Mouse (Mus musculus): ENCODE measurements around the gene Psma1. TPM values are rescaled to one million over a fixed set of nuclear protein-coding genes. Genes with fewer than 3 reads are reported as not detected.

Psma1 gene
- 385 and 391 TPM in 2 replicates for polyA plus RNA-seq (2015; fragmentation: Nextera tagmentation; extraction: Ambion mirVana)

DNA sequence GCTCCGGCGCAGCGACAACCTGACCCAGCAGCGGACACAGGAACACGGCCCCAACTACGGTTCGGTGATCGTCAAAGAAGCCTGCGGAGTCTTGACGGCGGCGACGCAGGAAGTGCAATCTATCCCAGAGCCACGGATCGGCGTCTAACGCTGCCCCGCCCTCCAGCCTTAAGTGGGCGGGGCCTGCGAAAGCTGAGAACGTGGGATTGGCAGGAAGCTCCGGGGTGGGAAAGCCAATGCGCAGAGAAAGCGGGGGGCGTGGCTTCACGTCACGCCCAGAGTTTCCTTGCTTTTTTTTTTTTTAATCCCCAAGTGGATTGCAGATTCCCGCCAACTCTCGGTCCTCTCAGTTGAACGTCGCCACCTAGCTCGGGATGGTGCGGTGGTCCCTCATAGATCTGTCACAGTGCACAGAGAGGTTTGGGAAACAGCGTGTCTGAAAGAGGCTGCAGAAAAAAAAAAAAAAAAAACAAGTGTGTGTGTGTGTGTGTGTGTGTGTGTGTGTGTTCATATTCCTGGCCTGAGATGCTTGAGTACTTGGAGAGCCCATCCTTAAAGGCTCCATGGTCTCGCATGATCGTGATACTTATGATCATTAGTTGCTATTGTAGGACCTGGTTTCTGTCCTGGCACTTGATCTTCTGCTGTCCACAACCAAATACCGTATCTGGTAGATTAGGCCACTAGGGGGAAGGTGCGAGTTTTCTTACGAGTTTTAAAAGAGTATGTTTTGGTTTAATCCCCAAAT, at the start of gene Psma1:
Psma1 (minus strand) TSS at position 114 of the 748 bp plus-strand sequence.
- Histone ChIP-seq H3K36me3 (peaks cover 25% of the 10 kb centered on the region), H3K4me1 (replicated peaks) (peaks cover 11% of the 10 kb centered on the region), H3K27me3 (no peaks in the 10 kb centered on the region), H3K9ac (peak within 1 kb of the TSS; percentile 93), H3K4me2 (peak within 1 kb of the TSS; percentile 93), H3K4me3 (peak within 1 kb of the TSS; percentile 85), H3K9me3 (no peaks in the 10 kb centered on the region), H3K27ac (replicated peaks) (peak within 1 kb of the TSS; percentile 70)
- peak; percentile 95 for ATAC-seq (ENCODE audit: low read depth)
- under 1% methylated on average over 39 of the region's 39 CpGs for WGBS

DNA sequence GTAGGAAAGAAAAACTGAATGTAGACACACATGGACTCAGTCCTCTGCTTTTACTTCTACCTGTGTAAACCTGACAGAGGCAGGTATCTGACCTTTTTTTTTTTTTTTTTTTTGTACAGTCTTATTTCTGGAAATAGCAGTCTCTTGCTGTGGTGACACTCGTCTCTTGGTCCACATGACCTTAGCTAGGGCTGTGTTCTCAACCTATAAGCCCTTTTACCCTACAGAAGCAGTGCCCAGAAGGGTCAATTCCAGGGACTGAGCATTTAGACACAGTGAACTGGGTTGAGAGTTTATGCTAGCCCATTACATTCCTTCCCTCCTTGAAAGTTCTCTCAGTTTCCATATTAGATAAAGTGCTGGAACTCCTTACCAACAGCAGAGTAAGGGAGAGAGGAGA, 47.6 kb upstream of the Psma1 start:
- H3K4me1 ChIP-seq (replicated peaks): peaks cover 5% of the 10 kb centered on the region; the same call in 1 of the 2 replicates
- H3K9me3 ChIP-seq: no peaks in the 10 kb centered on the region
- no peak overlapping the region for H3K4me3 ChIP-seq
- H3K9ac ChIP-seq: no peak overlapping the region
- no peaks in the 10 kb centered on the region for H3K27me3 ChIP-seq
- H3K36me3 ChIP-seq: no peaks in the 10 kb centered on the region
- no peak overlapping the region for H3K4me2 ChIP-seq
- WGBS: 90% methylated on average over 1 of the region's 1 CpGs
- no peak overlapping the region for H3K27ac ChIP-seq (replicated peaks)
- no peak for ATAC-seq (ENCODE audit: low read depth)

DNA sequence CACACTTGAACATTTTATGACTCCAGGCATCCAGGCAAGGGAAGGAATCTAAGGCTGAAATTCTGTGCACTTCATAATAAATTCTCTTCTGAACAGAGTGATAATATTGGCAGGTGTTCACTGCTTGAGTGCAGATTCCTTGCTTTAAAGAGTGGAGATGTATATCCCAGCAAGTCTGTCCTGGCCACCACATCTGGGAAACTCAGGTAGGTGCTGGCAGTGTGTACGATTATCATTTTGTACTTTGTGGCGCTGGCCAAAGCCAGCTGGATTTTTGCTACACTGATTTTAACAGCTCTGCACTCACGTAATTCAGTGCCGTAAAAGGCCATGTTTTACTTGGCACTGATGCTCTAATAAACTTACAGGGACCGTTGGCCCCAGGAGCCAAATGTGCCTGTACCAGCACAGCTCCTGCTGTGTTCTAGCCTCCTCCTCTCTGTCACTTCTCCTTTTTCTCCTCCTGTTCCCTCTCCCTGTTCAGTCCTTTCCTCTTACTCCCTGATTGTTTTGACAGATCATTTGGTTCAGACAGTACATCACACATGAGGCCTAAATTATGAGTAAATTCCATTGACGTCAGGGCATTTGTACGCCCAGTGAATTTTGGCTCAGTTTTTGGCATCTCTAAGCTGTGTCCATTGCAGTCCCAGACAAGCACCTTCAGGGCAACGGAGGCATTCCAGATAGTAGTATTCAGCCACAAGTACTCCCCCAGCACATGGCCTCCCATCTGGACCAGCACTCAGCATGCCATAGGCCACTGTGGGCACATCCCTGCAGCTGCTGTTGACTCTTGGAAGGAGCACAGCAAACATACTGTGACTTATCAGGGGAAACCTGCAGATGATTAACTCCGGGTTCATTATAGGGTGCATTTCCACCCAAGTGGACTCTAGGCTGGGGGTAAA, 46.9 kb upstream of the Psma1 start:
- Histone ChIP-seq H3K4me3 (no peak overlapping the region), H3K9me3 (no peaks in the 10 kb centered on the region), H3K4me1 (replicated peaks) (peaks cover 5% of the 10 kb centered on the region; the same call in 1 of the 2 replicates), H3K36me3 (no peaks in the 10 kb centered on the region), H3K4me2 (no peak overlapping the region), H3K9ac (no peak overlapping the region), H3K27me3 (no peaks in the 10 kb centered on the region), H3K27ac (replicated peaks) (no peak overlapping the region)
- no peak for ATAC-seq (ENCODE audit: low read depth)
- WGBS: 65% methylated on average over 9 of the region's 9 CpGs

DNA sequence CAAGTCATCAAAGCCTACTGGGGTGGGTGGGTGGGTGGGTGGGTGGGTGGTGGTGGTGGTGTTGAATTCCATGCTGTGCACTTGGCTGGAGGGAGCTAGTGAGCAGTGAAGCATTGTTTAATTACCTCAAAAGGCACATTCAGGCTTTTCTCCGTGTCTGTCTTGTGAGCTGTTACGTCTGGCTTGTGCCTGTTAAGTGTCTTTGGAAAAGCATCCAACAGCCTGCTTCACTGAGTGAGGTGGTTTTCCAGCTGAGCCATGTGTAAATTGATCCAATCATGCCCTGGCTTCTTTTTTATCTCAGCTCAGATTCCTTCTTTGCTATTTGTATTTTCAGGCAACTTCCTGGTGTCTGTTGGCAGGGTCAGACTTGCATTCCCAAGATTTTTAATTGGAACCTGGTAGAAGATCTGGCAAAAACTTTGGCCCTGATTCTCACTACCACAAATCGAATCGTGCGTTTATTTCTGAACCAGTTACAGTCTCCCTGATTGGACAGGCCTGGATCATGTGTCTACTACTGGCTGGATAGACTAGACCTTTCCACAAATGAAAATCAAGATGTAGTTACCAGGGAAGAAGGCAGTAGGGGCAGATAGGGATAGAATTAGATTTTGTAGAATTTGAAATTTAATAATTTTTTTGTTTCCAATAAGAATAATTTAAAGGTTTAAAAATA, 45.9 kb upstream of the Psma1 start:
- Histone ChIP-seq H3K4me3 (no peak overlapping the region), H3K9ac (no peak overlapping the region), H3K27ac (replicated peaks) (no peak overlapping the region), H3K4me1 (replicated peaks) (peaks cover 5% of the 10 kb centered on the region; the same call in 1 of the 2 replicates), H3K36me3 (no peaks in the 10 kb centered on the region), H3K4me2 (no peak overlapping the region), H3K9me3 (no peaks in the 10 kb centered on the region), H3K27me3 (no peaks in the 10 kb centered on the region)
- no peak for ATAC-seq (ENCODE audit: low read depth)
- 48% methylated on average over 5 of the region's 5 CpGs for WGBS

DNA sequence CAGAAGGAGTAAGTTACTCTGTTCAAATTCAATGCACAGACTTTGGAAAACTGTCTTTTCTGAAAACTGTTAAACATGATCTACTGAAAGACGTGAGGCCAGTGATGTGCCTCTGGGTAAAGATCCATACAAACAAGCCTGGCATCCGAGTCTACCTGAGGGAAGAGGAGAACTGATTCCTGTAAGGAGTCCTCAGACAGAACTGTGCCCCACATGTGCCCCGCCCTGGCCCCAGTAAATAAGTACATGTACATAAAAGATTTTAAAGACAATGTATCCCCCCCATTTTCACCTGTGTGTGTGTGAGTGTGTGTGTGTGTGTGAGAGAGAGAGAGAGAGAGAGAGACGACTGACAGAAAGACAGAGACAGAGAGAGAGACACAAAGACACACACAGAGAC, 42.0 kb upstream of the Psma1 start:
- WGBS: 85% methylated on average over 4 of the region's 4 CpGs
- Histone ChIP-seq H3K9ac (no peak overlapping the region), H3K4me1 (replicated peaks) (peaks cover 5% of the 10 kb centered on the region; the same call in 1 of the 2 replicates), H3K27me3 (no peaks in the 10 kb centered on the region), H3K9me3 (no peaks in the 10 kb centered on the region), H3K27ac (replicated peaks) (no peak overlapping the region), H3K4me3 (no peak overlapping the region), H3K4me2 (no peak overlapping the region), H3K36me3 (no peaks in the 10 kb centered on the region)
- ATAC-seq (ENCODE audit: low read depth): no peak

DNA sequence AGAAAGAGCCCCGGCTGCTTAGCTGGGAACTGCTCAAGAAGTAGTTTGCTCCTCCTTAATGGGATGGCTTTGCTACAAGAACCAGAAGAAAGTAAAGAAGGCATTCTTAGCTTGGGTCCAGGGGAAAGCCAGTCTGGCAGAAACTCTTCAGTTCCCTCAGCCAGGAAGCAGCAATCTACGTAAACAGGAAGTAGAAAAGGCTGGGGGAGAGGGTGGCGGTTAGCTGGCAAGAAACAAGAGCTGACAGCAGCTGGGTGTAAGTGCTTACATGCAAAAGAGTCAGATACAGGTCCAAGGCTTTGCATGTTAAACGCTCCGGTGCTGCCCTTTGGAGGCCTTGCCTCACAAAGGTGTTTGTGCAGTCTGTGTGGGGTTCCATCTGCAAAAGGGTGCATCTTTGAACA, 41.5 kb upstream of the Psma1 start:
- Histone ChIP-seq H3K9ac (no peak overlapping the region), H3K27me3 (no peaks in the 10 kb centered on the region), H3K4me2 (no peak overlapping the region), H3K27ac (replicated peaks) (no peak overlapping the region), H3K4me3 (no peak overlapping the region), H3K4me1 (replicated peaks) (peaks cover 5% of the 10 kb centered on the region; the same call in 1 of the 2 replicates), H3K9me3 (no peaks in the 10 kb centered on the region), H3K36me3 (no peaks in the 10 kb centered on the region)
- 78% methylated on average over 5 of the region's 5 CpGs for WGBS
- ATAC-seq (ENCODE audit: low read depth): no peak

DNA sequence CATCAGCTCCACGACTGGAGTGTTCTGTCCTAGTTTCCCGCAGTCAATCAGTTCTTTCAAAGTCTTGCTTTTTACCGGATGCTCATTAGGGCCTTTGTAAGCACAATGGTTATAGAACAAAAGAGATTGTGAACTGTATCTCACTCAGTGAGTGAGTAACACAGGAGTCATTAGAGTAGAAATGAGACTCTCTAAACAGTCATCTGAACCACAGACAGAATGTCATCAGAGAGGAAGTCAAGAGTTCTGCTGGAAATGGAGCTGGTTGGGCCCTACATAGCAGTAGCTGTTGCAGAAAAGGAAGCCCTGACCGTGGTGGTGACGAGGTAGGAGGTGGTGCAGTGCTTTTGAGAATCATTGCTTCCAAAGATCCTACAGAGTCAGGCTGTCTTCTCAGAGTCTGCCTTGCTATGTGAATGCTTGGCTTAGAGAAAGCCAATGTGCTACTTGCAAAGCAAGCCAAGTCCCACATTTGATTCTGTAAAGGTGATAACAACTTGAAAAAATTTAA, 40.5 kb upstream of the Psma1 start:
- WGBS: 35% methylated on average over 5 of the region's 5 CpGs
- Histone ChIP-seq H3K27ac (replicated peaks) (no peak overlapping the region), H3K4me2 (no peak overlapping the region), H3K9ac (no peak overlapping the region), H3K4me1 (replicated peaks) (no peaks in the 10 kb centered on the region), H3K9me3 (no peaks in the 10 kb centered on the region), H3K27me3 (no peaks in the 10 kb centered on the region), H3K36me3 (no peaks in the 10 kb centered on the region), H3K4me3 (no peak overlapping the region)
- no peak for ATAC-seq (ENCODE audit: low read depth)

DNA sequence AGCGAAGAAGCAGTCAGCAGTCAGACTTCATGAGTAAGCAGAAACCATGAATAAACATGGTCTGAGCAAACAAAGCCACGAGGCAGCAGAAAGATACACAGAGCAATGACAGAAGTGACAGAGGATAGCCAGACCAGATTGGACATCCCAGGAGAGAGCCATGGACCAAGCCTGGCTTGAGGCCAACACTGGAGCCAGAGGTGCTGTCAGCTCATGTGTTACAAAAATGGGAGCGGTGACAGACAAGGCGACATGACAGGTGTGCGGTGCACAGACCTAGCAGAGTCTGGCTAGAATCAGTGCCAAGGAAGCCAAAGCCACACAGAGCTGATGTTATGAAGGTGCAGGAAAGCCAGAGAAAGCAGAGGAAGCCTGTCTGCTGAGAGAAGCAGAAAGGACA, 35.3 kb upstream of the Psma1 start:
- H3K4me1 ChIP-seq (replicated peaks): no peaks in the 10 kb centered on the region
- WGBS: 73% methylated on average over 5 of the region's 5 CpGs
- no peaks in the 10 kb centered on the region for H3K36me3 ChIP-seq
- H3K27me3 ChIP-seq: no peaks in the 10 kb centered on the region
- ATAC-seq (ENCODE audit: low read depth): no peak
- H3K27ac ChIP-seq (replicated peaks): no peak overlapping the region
- H3K4me2 ChIP-seq: no peak overlapping the region
- no peaks in the 10 kb centered on the region for H3K9me3 ChIP-seq
- H3K9ac ChIP-seq: no peak overlapping the region
- no peak overlapping the region for H3K4me3 ChIP-seq

DNA sequence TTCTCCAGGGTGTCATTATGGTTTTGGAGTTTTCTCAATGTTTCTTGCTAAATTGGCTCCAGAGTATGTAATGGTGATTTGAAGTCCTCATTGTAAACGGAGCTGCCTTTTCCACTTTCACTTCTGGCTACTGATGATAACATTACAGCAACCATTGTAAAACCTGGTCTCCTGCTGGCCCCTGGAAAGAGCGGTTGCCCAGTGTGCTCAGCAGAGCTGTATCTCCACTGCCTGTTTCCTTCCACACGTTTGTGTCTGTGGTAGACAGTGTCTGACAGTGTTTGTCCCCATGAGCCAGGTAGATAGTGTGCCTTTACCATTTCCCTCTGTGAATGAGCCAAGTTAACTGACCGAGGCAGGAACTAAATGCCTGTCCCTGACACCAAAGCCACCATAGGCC, 33.1 kb upstream of the Psma1 start:
- Histone ChIP-seq H3K4me1 (replicated peaks) (no peaks in the 10 kb centered on the region), H3K27ac (replicated peaks) (no peak overlapping the region), H3K4me2 (no peak overlapping the region), H3K36me3 (no peaks in the 10 kb centered on the region), H3K9me3 (no peaks in the 10 kb centered on the region), H3K27me3 (no peaks in the 10 kb centered on the region), H3K9ac (no peak overlapping the region), H3K4me3 (no peak overlapping the region)
- 49% methylated on average over 4 of the region's 4 CpGs for WGBS
- ATAC-seq (ENCODE audit: low read depth): no peak

DNA sequence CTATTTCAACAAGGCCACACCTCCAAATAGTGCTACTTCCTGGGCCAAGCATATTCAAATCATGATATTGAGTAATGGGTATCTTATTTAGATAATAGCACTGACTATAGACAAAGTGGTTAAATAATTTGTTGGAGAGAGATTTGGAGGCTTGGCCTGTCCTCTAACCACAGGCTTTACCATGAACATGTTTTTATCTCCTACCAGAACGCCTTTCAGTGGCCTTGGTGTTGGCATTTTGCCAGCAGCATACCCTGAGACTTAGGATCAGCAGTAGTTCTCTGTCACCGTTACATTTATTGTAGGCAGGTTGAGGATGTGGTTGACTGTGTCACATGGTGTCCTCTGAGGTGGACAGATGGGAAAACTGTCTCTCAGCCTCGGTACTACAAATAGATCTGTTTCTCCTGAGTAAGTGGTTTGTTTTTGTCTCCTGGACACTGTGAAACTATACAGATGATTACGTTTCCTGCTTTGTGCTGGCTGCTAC, 25.4 kb upstream of the Psma1 start:
- Histone ChIP-seq H3K27ac (replicated peaks) (no peak overlapping the region), H3K9me3 (no peaks in the 10 kb centered on the region), H3K4me2 (no peak overlapping the region), H3K4me1 (replicated peaks) (no peaks in the 10 kb centered on the region), H3K27me3 (no peaks in the 10 kb centered on the region), H3K9ac (no peak overlapping the region), H3K4me3 (no peak overlapping the region), H3K36me3 (no peaks in the 10 kb centered on the region)
- 65% methylated on average over 4 of the region's 4 CpGs for WGBS
- ATAC-seq (ENCODE audit: low read depth): no peak

DNA sequence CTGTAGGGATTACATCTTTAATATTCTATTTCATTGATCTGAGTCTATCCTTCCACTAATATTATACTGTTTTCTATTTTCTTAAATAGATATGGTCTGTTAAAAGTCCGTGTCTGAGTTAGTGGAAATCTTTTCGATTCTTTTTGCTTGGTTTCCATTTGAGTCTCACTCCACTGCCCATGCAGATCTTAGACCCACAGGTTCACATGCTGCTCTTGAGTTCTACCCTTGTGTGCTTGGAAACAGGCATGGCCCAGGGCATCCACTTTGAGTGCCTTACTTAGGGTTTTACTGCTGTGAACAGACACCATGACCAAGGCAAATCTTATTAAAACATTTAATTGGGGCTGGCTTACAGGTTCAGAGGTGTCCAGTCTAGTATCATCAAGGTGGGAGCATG, 24.9 kb upstream of the Psma1 start:
- H3K36me3 ChIP-seq: no peaks in the 10 kb centered on the region
- H3K4me2 ChIP-seq: no peak overlapping the region
- no peak overlapping the region for H3K9ac ChIP-seq
- WGBS: 87% methylated on average over 2 of the region's 2 CpGs
- no peaks in the 10 kb centered on the region for H3K4me1 ChIP-seq (replicated peaks)
- ATAC-seq (ENCODE audit: low read depth): no peak
- no peak overlapping the region for H3K4me3 ChIP-seq
- no peaks in the 10 kb centered on the region for H3K9me3 ChIP-seq
- no peak overlapping the region for H3K27ac ChIP-seq (replicated peaks)
- H3K27me3 ChIP-seq: no peaks in the 10 kb centered on the region
